Mouse (Mus musculus): ENCODE measurements around the gene Naaladl2. TPM values are rescaled to one million over a fixed set of nuclear protein-coding genes. Genes with fewer than 3 reads are reported as not detected.

Gene Naaladl2
- polyA plus RNA-seq, 1 experiment from 2014 or later, result 0.85 TPM

DNA sequence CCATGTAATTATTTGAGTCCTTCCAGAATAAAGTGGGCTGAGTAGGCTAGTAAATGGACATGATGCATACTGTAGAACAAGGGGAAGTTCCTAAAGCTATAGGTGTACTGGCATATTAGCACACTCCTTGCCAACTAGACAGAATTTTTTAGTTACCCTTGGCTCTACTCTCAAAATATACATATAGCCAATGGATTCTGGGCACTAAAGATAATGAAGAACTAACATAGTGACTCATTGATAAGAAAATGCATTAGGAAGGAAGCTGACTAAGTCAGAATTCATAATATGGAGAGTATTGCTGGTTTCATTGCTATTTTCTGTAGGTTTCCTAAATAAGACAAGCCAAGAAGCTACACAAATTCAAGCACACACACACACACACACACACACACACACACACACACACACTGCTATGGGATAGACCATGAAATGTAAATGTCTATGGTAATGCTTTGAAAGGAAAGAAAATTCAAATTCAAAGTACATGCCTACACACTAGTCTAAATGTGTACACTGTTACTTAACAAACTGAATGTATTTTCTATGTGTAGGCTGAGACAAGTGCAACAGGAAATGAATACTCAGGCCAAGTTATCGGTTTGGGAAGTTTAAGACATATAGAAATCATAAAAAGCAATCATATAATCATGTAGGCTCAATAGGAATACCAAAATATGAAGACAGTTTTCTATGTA, 356.5 kb downstream of the Naaladl2 start:
- Histone ChIP-seq H3K36me3 (replicated peaks; ENCODE audit: insufficient read depth, low read length) (no peaks in the 10 kb centered on the region), H3K9ac (replicated peaks) (no peak overlapping the region), H3K9me3 (ENCODE audit: low read length) (no peaks in the 10 kb centered on the region), H3K4me3 (ENCODE audit: low read depth, low read length) (no peak overlapping the region), H3K4me1 (ENCODE audit: insufficient read depth) (no peaks in the 10 kb centered on the region), H3K27me3 (ENCODE audit: insufficient read depth, low read length) (no peaks in the 10 kb centered on the region), H3K4me2 (ENCODE audit: low read depth, low read length) (no peak overlapping the region), H3K27ac (ENCODE audit: low read depth) (no peak overlapping the region)
- 63% methylated on average over 1 of the region's 1 CpGs for WGBS (ENCODE audit: insufficient replicate concordance)
- DNase-seq (no peak), ATAC-seq (no peak)
- TF ChIP-seq CTCF (IDR thresholded peaks at IDR 0.05; ENCODE audit: low read depth) (no peak), EP300 (IDR thresholded peaks at IDR 0.05; ENCODE audit: low read depth) (no peak)

DNA sequence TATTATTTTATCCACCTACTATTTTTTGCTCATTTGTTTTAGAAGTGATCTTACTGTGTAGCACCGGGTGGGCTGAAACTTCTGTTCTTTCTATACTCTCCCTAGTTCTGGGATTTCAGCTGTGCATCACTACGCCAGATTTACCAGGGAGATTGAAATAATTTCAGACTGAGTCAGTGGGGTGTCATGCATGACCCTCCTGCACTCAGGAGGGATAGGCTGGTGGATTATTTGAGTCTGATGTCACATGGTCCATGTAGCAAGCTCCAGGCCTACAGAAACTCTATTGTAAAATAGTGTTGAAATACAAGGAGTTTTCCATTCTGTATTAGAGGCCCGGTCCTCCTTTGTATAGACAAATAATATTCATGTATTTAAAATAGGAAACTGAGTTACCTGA, 360.0 kb downstream of the Naaladl2 start:
- no peak overlapping the region for H3K9ac ChIP-seq (replicated peaks)
- no peaks in the 10 kb centered on the region for H3K27me3 ChIP-seq (ENCODE audit: insufficient read depth, low read length)
- H3K4me1 ChIP-seq (ENCODE audit: insufficient read depth), result 0 out of 2 replicates have a peak, but pooled peaks cover 2% of the 10 kb centered on the region
- H3K4me2 ChIP-seq (ENCODE audit: low read depth, low read length), result no peak overlapping the region
- TF ChIP-seq CTCF (IDR thresholded peaks at IDR 0.05; ENCODE audit: low read depth), result no peak
- TF ChIP-seq EP300 (IDR thresholded peaks at IDR 0.05; ENCODE audit: low read depth), result no peak
- DNase-seq, result no peak
- 71% methylated on average over 3 of the region's 3 CpGs for WGBS (ENCODE audit: insufficient replicate concordance)
- peak; percentile 53 for ATAC-seq
- H3K27ac ChIP-seq (ENCODE audit: low read depth), result peak overlapping the region; percentile 92; the same call in 1 of the 2 replicates
- H3K36me3 ChIP-seq (replicated peaks; ENCODE audit: insufficient read depth, low read length), result no peaks in the 10 kb centered on the region
- H3K9me3 ChIP-seq (ENCODE audit: low read length), result no peaks in the 10 kb centered on the region
- H3K4me3 ChIP-seq (ENCODE audit: low read depth, low read length), result no peak overlapping the region

DNA sequence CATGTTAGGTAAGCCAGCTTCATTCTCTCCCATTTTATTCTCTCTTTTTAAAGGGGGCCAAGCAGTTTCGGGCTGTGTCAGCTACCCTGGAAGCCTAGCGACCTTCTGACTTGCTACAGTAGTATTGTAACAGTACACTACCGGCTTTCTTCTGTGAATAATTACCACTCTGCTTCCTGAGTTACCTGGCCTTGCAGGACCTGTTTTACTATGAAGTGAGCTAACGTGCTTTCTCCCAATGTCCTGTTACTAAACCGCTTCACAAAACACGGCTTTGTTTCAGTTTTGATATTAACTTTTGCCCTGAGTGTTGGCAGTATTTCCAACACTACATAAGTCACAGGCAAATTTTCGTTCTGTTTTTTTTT, 360.6 kb downstream of the Naaladl2 start:
- ATAC-seq, result peak; percentile 55
- H3K9ac ChIP-seq (replicated peaks), result peak overlapping the region; percentile 38; the same call in 1 of the 2 replicates
- peak overlapping the region; percentile 40 for H3K4me3 ChIP-seq (ENCODE audit: low read depth, low read length)
- no peaks in the 10 kb centered on the region for H3K9me3 ChIP-seq (ENCODE audit: low read length)
- no peaks in the 10 kb centered on the region for H3K36me3 ChIP-seq (replicated peaks; ENCODE audit: insufficient read depth, low read length)
- TF ChIP-seq CTCF (IDR thresholded peaks at IDR 0.05; ENCODE audit: low read depth), result no peak
- TF ChIP-seq EP300 (IDR thresholded peaks at IDR 0.05; ENCODE audit: low read depth), result no peak
- no peak for DNase-seq
- H3K4me2 ChIP-seq (ENCODE audit: low read depth, low read length), result peak overlapping the region; percentile 62
- no peaks in the 10 kb centered on the region for H3K27me3 ChIP-seq (ENCODE audit: insufficient read depth, low read length)
- WGBS (ENCODE audit: insufficient replicate concordance), result 52% methylated on average over 7 of the region's 7 CpGs
- H3K27ac ChIP-seq (ENCODE audit: low read depth), result peak overlapping the region; percentile 92
- H3K4me1 ChIP-seq (ENCODE audit: insufficient read depth), result 0 out of 2 replicates have a peak, but pooled peaks cover 2% of the 10 kb centered on the region

DNA sequence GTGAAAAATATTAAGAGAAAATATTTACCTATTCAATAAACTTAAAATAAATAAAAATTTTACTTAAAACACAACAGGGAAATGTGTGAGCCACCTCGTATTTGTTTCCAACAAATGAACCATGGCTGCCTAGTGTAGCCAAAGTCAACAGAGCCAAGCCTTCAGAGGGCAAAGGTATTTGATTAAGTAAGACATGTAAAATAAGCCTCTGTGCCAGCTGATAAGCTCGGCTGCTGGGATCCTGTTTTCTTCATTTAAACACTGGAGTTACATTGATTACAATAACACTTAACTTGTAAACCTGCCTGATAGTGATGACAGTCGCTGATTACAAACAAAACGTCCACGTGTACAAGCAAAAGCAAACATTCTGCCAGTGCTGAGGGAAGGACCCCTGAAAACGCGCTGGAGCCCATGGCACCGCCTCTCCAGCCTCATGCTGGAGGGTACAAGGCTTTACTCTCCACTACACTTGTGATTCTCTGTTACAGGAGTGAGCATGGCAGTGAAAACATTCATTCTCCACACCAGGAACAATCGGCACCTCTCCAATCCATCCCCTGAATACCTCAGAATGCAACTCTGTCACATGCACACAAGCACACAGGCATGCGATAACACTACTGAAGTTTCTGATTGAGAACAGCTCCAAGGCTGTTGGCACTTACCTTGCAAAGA, 361.1 kb downstream of the Naaladl2 start:
- TF ChIP-seq CTCF (IDR thresholded peaks at IDR 0.05; ENCODE audit: low read depth), result no peak
- no peak for TF ChIP-seq EP300 (IDR thresholded peaks at IDR 0.05; ENCODE audit: low read depth)
- DNase-seq (peak; percentile 23), ATAC-seq (peak; percentile 90)

DNA sequence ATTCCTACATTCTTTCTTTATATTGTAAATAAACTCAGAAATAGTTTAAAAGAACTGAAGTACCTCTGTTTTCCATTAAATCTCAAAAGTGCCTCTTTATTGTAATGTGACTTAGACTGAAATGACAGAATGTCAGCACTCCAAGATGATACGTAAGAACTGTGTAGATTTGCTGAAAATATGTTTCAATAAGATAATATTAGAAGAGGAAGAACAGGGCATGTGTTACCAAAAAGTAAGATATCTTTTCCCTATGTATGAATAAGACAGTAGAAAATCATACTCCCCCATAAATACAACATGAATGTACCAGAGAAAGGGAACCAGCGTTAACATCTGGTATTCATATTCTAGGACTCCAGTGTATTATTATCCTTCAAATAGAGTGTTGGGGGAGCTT, 362.4 kb downstream of the Naaladl2 start:
- Histone ChIP-seq H3K9ac (replicated peaks) (no peak overlapping the region), H3K36me3 (replicated peaks; ENCODE audit: insufficient read depth, low read length) (no peaks in the 10 kb centered on the region), H3K27ac (ENCODE audit: low read depth) (no peak overlapping the region), H3K27me3 (ENCODE audit: insufficient read depth, low read length) (no peaks in the 10 kb centered on the region), H3K4me2 (ENCODE audit: low read depth, low read length) (no peak overlapping the region), H3K4me3 (ENCODE audit: low read depth, low read length) (no peak overlapping the region), H3K4me1 (ENCODE audit: insufficient read depth) (0 out of 2 replicates have a peak, but pooled peaks cover 2% of the 10 kb centered on the region), H3K9me3 (ENCODE audit: low read length) (no peaks in the 10 kb centered on the region)
- TF ChIP-seq EP300 (IDR thresholded peaks at IDR 0.05; ENCODE audit: low read depth), result no peak
- TF ChIP-seq CTCF (IDR thresholded peaks at IDR 0.05; ENCODE audit: low read depth), result no peak
- 84% methylated on average over 2 of the region's 2 CpGs for WGBS (ENCODE audit: insufficient replicate concordance)
- ATAC-seq, result no peak
- DNase-seq, result no peak

More for the DNA sequence above, 361.1 kb downstream of the Naaladl2 start:
- Histone ChIP-seq H3K27ac (ENCODE audit: low read depth) (peak overlapping the region; percentile 92), H3K4me1 (ENCODE audit: insufficient read depth) (0 out of 2 replicates have a peak, but pooled peaks cover 2% of the 10 kb centered on the region), H3K27me3 (ENCODE audit: insufficient read depth, low read length) (no peaks in the 10 kb centered on the region), H3K4me2 (ENCODE audit: low read depth, low read length) (peak overlapping the region; percentile 62), H3K9me3 (ENCODE audit: low read length) (no peaks in the 10 kb centered on the region), H3K4me3 (ENCODE audit: low read depth, low read length) (peak overlapping the region; percentile 40), H3K9ac (replicated peaks) (peak overlapping the region; percentile 38; the same call in 1 of the 2 replicates), H3K36me3 (replicated peaks; ENCODE audit: insufficient read depth, low read length) (no peaks in the 10 kb centered on the region)
- 46% methylated on average over 10 of the region's 10 CpGs for WGBS (ENCODE audit: insufficient replicate concordance)

DNA sequence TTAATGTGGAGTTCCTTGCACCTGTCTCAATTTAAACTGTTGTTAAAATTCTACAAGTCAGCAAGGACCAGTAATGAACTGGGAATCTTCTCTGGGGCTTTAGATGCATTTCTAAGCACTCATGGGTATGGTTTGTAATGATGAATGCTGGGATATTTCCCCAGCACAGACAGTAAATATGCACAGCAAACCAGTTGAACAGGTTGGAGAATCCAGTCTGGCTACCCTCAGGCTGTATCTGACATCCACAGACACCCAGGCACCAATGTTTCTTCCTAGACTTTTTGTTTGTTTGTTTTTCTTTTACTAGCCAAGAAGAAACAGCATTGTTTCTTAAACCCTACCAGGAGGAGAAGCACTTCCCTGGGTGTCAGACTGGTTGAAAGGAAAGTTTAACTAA, 365.6 kb downstream of the Naaladl2 start:
- Histone ChIP-seq H3K36me3 (replicated peaks; ENCODE audit: insufficient read depth, low read length) (no peaks in the 10 kb centered on the region), H3K4me1 (ENCODE audit: insufficient read depth) (0 out of 2 replicates have a peak, but pooled peaks cover 2% of the 10 kb centered on the region), H3K9ac (replicated peaks) (no peak overlapping the region), H3K27me3 (ENCODE audit: insufficient read depth, low read length) (no peaks in the 10 kb centered on the region), H3K9me3 (ENCODE audit: low read length) (no peaks in the 10 kb centered on the region), H3K27ac (ENCODE audit: low read depth) (no peak overlapping the region), H3K4me2 (ENCODE audit: low read depth, low read length) (no peak overlapping the region), H3K4me3 (ENCODE audit: low read depth, low read length) (no peak overlapping the region)
- DNase-seq (no peak), ATAC-seq (no peak)
- TF ChIP-seq EP300 (IDR thresholded peaks at IDR 0.05; ENCODE audit: low read depth), result no peak
- no peak for TF ChIP-seq CTCF (IDR thresholded peaks at IDR 0.05; ENCODE audit: low read depth)
